Mouse (Mus musculus): ENCODE results near the gene Mllt10. TPM values are rescaled to one million over a fixed set of nuclear protein-coding genes. Genes with fewer than 3 reads are reported as not detected.

Gene Mllt10
- polyA plus RNA-seq, 1 experiment from 2014 or later: 52.2 TPM

DNA sequence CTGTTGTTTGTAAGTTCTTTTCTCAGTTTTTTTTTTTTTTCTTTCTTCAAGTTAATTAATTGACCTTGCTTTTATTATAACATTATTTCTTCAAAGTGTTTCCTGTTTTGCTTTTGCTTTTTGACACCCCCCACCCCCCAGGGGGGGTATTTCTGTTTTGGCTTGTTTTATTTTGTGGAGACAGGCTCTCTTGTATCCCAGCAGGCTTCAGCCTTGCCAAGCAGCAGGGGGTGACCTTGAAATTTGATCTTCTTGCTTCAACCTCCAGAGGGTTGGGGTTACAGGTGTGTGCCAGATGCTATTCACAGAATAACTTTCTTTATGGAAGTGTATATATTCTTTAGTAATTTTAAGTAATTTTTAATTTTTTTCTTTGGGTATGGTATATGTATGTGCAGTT, 56.4 kb downstream of the Mllt10 start:
- Histone ChIP-seq H3K9ac (no peak overlapping the region), H3K36me3 (0 out of 2 replicates have a peak, but pooled peaks cover 10% of the 10 kb centered on the region), H3K9me3 (no peaks in the 10 kb centered on the region), H3K27ac (no peak overlapping the region), H3K4me2 (no peak overlapping the region), H3K27me3 (replicated peaks) (no peaks in the 10 kb centered on the region), H3K4me3 (replicated peaks) (no peak overlapping the region), H3K4me1 (no peaks in the 10 kb centered on the region)
- ATAC-seq (ENCODE audit: insufficient read depth, low FRiP score, low read depth): no peak

- Histone ChIP-seq H3K4me1 (no peaks in the 10 kb centered on the region), H3K27ac (no peak overlapping the region), H3K4me2 (no peak overlapping the region), H3K36me3 (0 out of 2 replicates have a peak, but pooled peaks cover 10% of the 10 kb centered on the region), H3K9me3 (no peaks in the 10 kb centered on the region), H3K4me3 (replicated peaks) (no peak overlapping the region), H3K9ac (no peak overlapping the region), H3K27me3 (replicated peaks) (no peaks in the 10 kb centered on the region)
- WGBS: 84% methylated on average over 3 of the region's 3 CpGs
- no peak for ATAC-seq (ENCODE audit: insufficient read depth, low FRiP score, low read depth)
These were observed 61.4 kb downstream of the Mllt10 start for GRCm38 (mm10) chr2:18116432-18116831.

DNA sequence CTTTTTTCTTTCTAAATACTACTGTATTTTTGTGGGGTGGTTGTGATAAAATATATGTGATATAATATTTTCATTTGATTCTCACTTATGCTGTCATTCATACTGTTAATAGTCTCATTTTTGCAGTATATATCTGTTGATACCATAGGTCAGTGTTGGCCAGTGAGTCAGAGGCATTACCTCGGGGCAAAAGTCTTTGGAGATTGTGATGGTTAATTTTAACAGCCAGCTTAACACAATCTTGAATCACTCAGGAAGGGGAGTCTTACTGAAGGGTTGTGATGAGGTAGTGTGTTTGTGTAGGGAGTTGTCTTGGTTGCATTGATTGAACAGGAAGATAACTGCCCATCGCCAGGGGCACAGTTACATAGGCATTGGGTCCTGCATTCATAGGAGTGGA, 83.1 kb downstream of the Mllt10 start:
- Histone ChIP-seq H3K4me2 (no peak overlapping the region), H3K9ac (no peak overlapping the region), H3K36me3 (peaks cover 27% of the 10 kb centered on the region), H3K9me3 (no peaks in the 10 kb centered on the region), H3K4me1 (no peaks in the 10 kb centered on the region), H3K27me3 (replicated peaks) (no peaks in the 10 kb centered on the region), H3K4me3 (replicated peaks) (no peak overlapping the region), H3K27ac (no peak overlapping the region)
- 78% methylated on average over 2 of the region's 2 CpGs for WGBS
- ATAC-seq (ENCODE audit: insufficient read depth, low FRiP score, low read depth): no peak

DNA sequence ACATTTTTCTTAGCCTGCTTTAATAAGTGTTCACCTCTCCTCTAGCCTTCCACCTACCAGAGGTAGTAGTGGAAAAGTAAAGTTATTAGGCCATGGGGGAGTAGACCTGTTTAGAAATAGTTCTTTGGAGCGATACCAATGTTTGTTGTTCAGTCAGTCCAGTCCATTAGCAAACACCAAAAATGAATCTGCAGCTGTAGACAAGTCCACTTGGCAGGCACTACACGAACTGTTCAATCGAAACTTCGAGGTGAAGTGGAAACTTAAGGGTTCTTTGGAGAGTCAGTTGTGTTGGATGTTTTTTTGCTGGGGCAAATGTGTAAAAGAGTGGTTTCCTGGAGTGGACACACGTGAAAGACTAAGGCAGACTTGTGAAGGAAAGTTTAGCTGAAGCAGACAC, 84.6 kb downstream of the Mllt10 start:
- no peaks in the 10 kb centered on the region for H3K4me1 ChIP-seq
- H3K4me2 ChIP-seq: no peak overlapping the region
- no peak overlapping the region for H3K4me3 ChIP-seq (replicated peaks)
- 95% methylated on average over 5 of the region's 5 CpGs for WGBS
- ATAC-seq (ENCODE audit: insufficient read depth, low FRiP score, low read depth): no peak
- peaks cover 27% of the 10 kb centered on the region for H3K36me3 ChIP-seq
- H3K9me3 ChIP-seq: no peaks in the 10 kb centered on the region
- H3K27me3 ChIP-seq (replicated peaks): no peaks in the 10 kb centered on the region
- H3K9ac ChIP-seq: no peak overlapping the region
- H3K27ac ChIP-seq: no peak overlapping the region

DNA sequence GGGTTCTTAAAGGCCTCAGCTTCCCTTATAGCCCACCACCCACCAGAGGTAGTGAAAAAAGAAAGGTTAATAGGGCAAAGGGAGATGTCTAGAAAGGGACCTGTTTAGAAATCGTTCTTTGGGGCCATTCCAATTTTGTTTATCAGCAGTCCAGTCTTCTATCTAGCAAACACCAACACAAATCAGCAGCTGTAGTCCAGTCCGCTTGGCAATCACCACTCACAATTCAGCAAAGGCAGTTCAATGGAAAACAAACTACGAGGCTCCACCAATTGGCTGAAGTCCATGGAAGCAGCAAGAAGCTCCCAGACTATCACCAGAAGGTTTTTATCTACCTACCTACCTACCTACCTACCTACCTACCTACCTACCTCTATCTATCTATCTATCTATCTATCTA, 101.1 kb downstream of the Mllt10 start:
- Histone ChIP-seq H3K27me3 (replicated peaks) (no peaks in the 10 kb centered on the region), H3K9me3 (no peaks in the 10 kb centered on the region), H3K4me1 (no peaks in the 10 kb centered on the region), H3K9ac (no peak overlapping the region), H3K4me2 (no peak overlapping the region), H3K36me3 (peaks cover 14% of the 10 kb centered on the region), H3K4me3 (replicated peaks) (no peak overlapping the region), H3K27ac (no peak overlapping the region)
- no peak for ATAC-seq (ENCODE audit: insufficient read depth, low FRiP score, low read depth)
- WGBS: 94% methylated on average over 3 of the region's 3 CpGs

- Histone ChIP-seq H3K27ac (no peak overlapping the region), H3K4me3 (replicated peaks) (no peak overlapping the region), H3K4me1 (no peaks in the 10 kb centered on the region), H3K36me3 (peaks cover 7% of the 10 kb centered on the region), H3K9me3 (no peaks in the 10 kb centered on the region), H3K4me2 (no peak overlapping the region), H3K9ac (no peak overlapping the region), H3K27me3 (replicated peaks) (no peaks in the 10 kb centered on the region)
- 65% methylated on average over 3 of the region's 3 CpGs for WGBS
- ATAC-seq (ENCODE audit: insufficient read depth, low FRiP score, low read depth): no peak
These were observed 104.4 kb downstream of the Mllt10 start for GRCm38 (mm10) chr2:18159426-18159825.

DNA sequence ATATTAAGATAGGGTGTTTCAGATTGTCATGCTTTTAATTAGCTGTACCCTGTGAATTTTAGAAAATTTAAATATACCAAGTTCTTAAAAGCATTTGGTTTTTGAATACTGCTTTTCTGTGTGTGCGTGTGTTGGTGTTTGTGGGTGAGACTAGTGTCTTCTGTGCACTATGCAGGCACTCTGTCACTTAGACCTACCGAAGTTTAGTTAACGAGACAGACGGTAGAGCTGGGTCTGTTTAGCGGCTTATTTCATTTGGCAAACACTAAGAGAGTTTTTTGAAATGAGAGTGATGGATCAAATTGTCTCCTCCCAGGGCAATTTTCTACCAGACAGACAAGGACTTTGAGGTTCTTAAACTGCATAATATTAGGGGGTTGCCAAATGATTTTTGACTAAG, 106.0 kb downstream of the Mllt10 start:
- WGBS: 83% methylated on average over 5 of the region's 5 CpGs
- Histone ChIP-seq H3K4me2 (no peak overlapping the region), H3K27me3 (replicated peaks) (no peaks in the 10 kb centered on the region), H3K4me3 (replicated peaks) (no peak overlapping the region), H3K4me1 (no peaks in the 10 kb centered on the region), H3K27ac (no peak overlapping the region), H3K9ac (no peak overlapping the region), H3K9me3 (no peaks in the 10 kb centered on the region), H3K36me3 (peaks cover 3% of the 10 kb centered on the region)
- no peak for ATAC-seq (ENCODE audit: insufficient read depth, low FRiP score, low read depth)

- Histone ChIP-seq H3K4me2 (no peak overlapping the region), H3K27ac (no peak overlapping the region), H3K9ac (no peak overlapping the region), H3K9me3 (no peaks in the 10 kb centered on the region), H3K36me3 (peaks cover 7% of the 10 kb centered on the region; the same call in 1 of the 2 replicates), H3K27me3 (replicated peaks) (no peaks in the 10 kb centered on the region), H3K4me3 (replicated peaks) (no peak overlapping the region), H3K4me1 (no peaks in the 10 kb centered on the region)
- WGBS: 82% methylated on average over 2 of the region's 2 CpGs
- ATAC-seq (ENCODE audit: insufficient read depth, low FRiP score, low read depth): no peak
These were observed 110.5 kb downstream of the Mllt10 start for GRCm38 (mm10) chr2:18165511-18165910.

- H3K4me3 ChIP-seq (replicated peaks): no peak overlapping the region
- no peak overlapping the region for H3K9ac ChIP-seq
- 0 out of 2 replicates have a peak, but pooled peaks cover 4% of the 10 kb centered on the region for H3K36me3 ChIP-seq
- H3K27ac ChIP-seq: no peak overlapping the region
- no peaks in the 10 kb centered on the region for H3K9me3 ChIP-seq
- WGBS: 53% methylated on average over 1 of the region's 1 CpGs
- H3K27me3 ChIP-seq (replicated peaks): no peaks in the 10 kb centered on the region
- ATAC-seq (ENCODE audit: insufficient read depth, low FRiP score, low read depth): peak; percentile 43; the same call in 1 of the 2 replicates
- H3K4me2 ChIP-seq: no peak overlapping the region
- H3K4me1 ChIP-seq: no peaks in the 10 kb centered on the region
These were observed 114.3 kb downstream of the Mllt10 start for GRCm38 (mm10) chr2:18169174-18169948.

DNA sequence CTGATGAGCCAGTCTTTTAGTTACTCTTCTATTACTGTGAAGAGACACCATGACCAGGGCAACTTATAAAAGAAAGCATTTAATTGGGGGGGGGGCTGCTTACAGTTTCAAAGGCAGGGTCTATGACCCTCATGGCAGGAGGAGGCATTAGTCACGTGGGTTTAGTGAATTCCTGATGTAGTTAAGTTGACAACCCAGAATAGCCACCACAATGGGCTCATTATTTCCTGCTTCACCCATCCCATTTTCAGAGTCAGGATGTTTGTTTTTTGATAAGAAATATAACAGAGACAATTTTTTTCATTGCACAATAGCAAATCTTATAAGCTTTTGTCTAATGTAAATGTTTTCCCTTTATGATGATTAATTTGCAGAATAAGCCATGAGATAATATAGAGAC, 120.2 kb downstream of the Mllt10 start:
- 52% methylated on average over 1 of the region's 1 CpGs for WGBS
- H3K27me3 ChIP-seq (replicated peaks): no peaks in the 10 kb centered on the region
- H3K4me1 ChIP-seq: no peaks in the 10 kb centered on the region
- peaks cover 9% of the 10 kb centered on the region for H3K36me3 ChIP-seq
- no peak overlapping the region for H3K27ac ChIP-seq
- no peak overlapping the region for H3K4me2 ChIP-seq
- no peak overlapping the region for H3K9ac ChIP-seq
- H3K4me3 ChIP-seq (replicated peaks): no peak overlapping the region
- no peak for ATAC-seq (ENCODE audit: insufficient read depth, low FRiP score, low read depth)
- no peaks in the 10 kb centered on the region for H3K9me3 ChIP-seq

GRCm38 (mm10) chr2:18176235-18176634, 121.2 kb downstream of the Mllt10 start:
- no peaks in the 10 kb centered on the region for H3K4me1 ChIP-seq
- H3K36me3 ChIP-seq: peaks cover 9% of the 10 kb centered on the region
- ATAC-seq (ENCODE audit: insufficient read depth, low FRiP score, low read depth): no peak
- no peaks in the 10 kb centered on the region for H3K9me3 ChIP-seq
- H3K4me3 ChIP-seq (replicated peaks): no peak overlapping the region
- WGBS: 87% methylated on average over 3 of the region's 3 CpGs
- no peak overlapping the region for H3K4me2 ChIP-seq
- no peaks in the 10 kb centered on the region for H3K27me3 ChIP-seq (replicated peaks)
- no peak overlapping the region for H3K9ac ChIP-seq
- no peak overlapping the region for H3K27ac ChIP-seq

- H3K9ac ChIP-seq: no peak overlapping the region
- 92% methylated on average over 5 of the region's 5 CpGs for WGBS
- peaks cover 14% of the 10 kb centered on the region for H3K36me3 ChIP-seq
- no peak overlapping the region for H3K4me3 ChIP-seq (replicated peaks)
- no peaks in the 10 kb centered on the region for H3K27me3 ChIP-seq (replicated peaks)
- no peak overlapping the region for H3K4me2 ChIP-seq
- no peak for ATAC-seq (ENCODE audit: insufficient read depth, low FRiP score, low read depth)
- no peak overlapping the region for H3K27ac ChIP-seq
- no peaks in the 10 kb centered on the region for H3K4me1 ChIP-seq
- H3K9me3 ChIP-seq: no peaks in the 10 kb centered on the region
These were observed 125.3 kb downstream of the Mllt10 start for GRCm38 (mm10) chr2:18180323-18180722.

DNA sequence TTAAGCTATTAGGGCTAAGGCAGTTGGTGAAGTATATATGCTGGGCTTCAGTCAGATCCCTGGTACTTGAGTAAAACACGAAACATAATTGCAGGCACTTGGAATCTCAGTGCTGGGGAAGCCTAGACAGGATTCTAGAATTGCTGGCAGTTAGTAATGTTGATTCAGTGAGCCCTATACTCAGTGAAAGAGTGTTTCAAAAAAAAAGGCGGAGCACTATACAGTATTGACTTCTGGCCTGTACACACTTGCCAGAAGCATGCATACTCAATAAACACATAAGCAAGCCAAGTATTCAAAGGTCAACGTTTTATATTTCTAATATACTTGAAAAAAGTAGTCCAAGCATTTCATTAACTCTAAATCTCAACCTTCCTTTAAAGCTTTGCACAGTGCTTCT, 126.6 kb downstream of the Mllt10 start:
- no peak overlapping the region for H3K9ac ChIP-seq
- no peak for ATAC-seq (ENCODE audit: insufficient read depth, low FRiP score, low read depth)
- peaks cover 10% of the 10 kb centered on the region; the same call in 1 of the 2 replicates for H3K36me3 ChIP-seq
- no peaks in the 10 kb centered on the region for H3K9me3 ChIP-seq
- no peak overlapping the region for H3K27ac ChIP-seq
- H3K4me1 ChIP-seq: no peaks in the 10 kb centered on the region
- H3K4me3 ChIP-seq (replicated peaks): no peak overlapping the region
- WGBS: 81% methylated on average over 3 of the region's 3 CpGs
- H3K27me3 ChIP-seq (replicated peaks): no peaks in the 10 kb centered on the region
- H3K4me2 ChIP-seq: no peak overlapping the region
